Mouse (Mus musculus): ENCODE results near the gene Gm13278. TPM values are rescaled to one million over a fixed set of nuclear protein-coding genes. Genes with fewer than 3 reads are reported as not detected.
"Not testable (repeated sequence)": the region's sequence is repeated elsewhere in the genome, so short reads cannot be mapped to it uniquely, and the experiment has no call there.

Gene Gm13278
- polyA plus RNA-seq, 1 experiment, result not detected

GRCm38 (mm10) chr4:88788402-88788801, 2.9 kb upstream of the Gm13278 start, which contains the start of gene Gm13277:
Gene Gm13277 (plus strand): TSS chr4:88788632.
- peak; percentile 16 to 80 for DNase-seq (ENCODE audit: extremely low spot score in 1 of 2, low spot score in 1 of 2)

- DNase-seq (ENCODE audit: extremely low spot score in 1 of 2, low spot score in 1 of 2), result peak; percentile 44 to 59
These were observed 2.8 kb downstream of the Gm13278 start, which contains the start of gene Gm13275 for GRCm38 (mm10) chr4:88793936-88794675. Gene Gm13275 (plus strand): TSS chr4:88794487.

- DNase-seq (ENCODE audit: extremely low spot score in 1 of 2, low spot score in 1 of 2), result not testable (repeated sequence)
These were observed 5.7 kb downstream of the Gm13278 start, which contains the start of gene Gm13279 for GRCm38 (mm10) chr4:88797097-88797496. Gene Gm13279 (plus strand): TSS chr4:88797397.

- not testable (repeated sequence) for DNase-seq (ENCODE audit: extremely low spot score in 1 of 2, low spot score in 1 of 2)
These were observed 8.0 kb downstream of the Gm13278 start, which contains the start of gene Gm13285 for GRCm38 (mm10) chr4:88799365-88799764. Gene Gm13285 (plus strand): TSS chr4:88799665.

GRCm38 (mm10) chr4:88802954-88803353, 11.6 kb downstream of the Gm13278 start, which contains the start of gene Gm13287:
Gene Gm13287 (plus strand): TSS chr4:88803254.
- not testable (repeated sequence) for DNase-seq (ENCODE audit: extremely low spot score in 1 of 2, low spot score in 1 of 2)

- not testable (repeated sequence) for DNase-seq (ENCODE audit: extremely low spot score in 1 of 2, low spot score in 1 of 2)
These were observed 13.9 kb downstream of the Gm13278 start, which contains the start of gene Gm13288 for GRCm38 (mm10) chr4:88805231-88805630. Gene Gm13288 (plus strand): TSS chr4:88805531.

- not testable (repeated sequence) for DNase-seq (ENCODE audit: extremely low spot score in 1 of 2, low spot score in 1 of 2)
These were observed 14.4 kb downstream of the Gm13278 start for GRCm38 (mm10) chr4:88805761-88806160.

- DNase-seq (ENCODE audit: extremely low spot score in 1 of 2, low spot score in 1 of 2), result no peak
These were observed 24.6 kb downstream of the Gm13278 start, which contains the start of gene Ifna7 for GRCm38 (mm10) chr4:88815928-88816327. Gene Ifna7 (plus strand): TSS chr4:88816228.

- no peak for DNase-seq (ENCODE audit: extremely low spot score in 1 of 2, low spot score in 1 of 2)
These were observed 28.3 kb downstream of the Gm13278 start, which contains the start of gene Ifna11 for GRCm38 (mm10) chr4:88819659-88820058. Gene Ifna11 (plus strand): TSS chr4:88819959.

- peak in 1 of 2 experiments; percentile 31 for DNase-seq (ENCODE audit: extremely low spot score in 1 of 2, low spot score in 1 of 2)
These were observed 31.6 kb downstream of the Gm13278 start for GRCm38 (mm10) chr4:88822995-88823394.

GRCm38 (mm10) chr4:88827116-88827515, 35.8 kb downstream of the Gm13278 start, which contains the start of gene Ifna6:
Gene Ifna6 (plus strand): TSS chr4:88827416.
- not testable (repeated sequence) for DNase-seq (ENCODE audit: extremely low spot score in 1 of 2, low spot score in 1 of 2)

GRCm38 (mm10) chr4:88830523-88830922, 39.2 kb downstream of the Gm13278 start:
- DNase-seq (ENCODE audit: extremely low spot score in 1 of 2, low spot score in 1 of 2), result peak in 1 of 2 experiments; percentile 61

- DNase-seq (ENCODE audit: extremely low spot score in 1 of 2, low spot score in 1 of 2), result not testable (repeated sequence)
These were observed 43.9 kb downstream of the Gm13278 start, which contains the start of gene Ifna5 for GRCm38 (mm10) chr4:88835225-88835624. Gene Ifna5 (plus strand): TSS chr4:88835525.

- DNase-seq (ENCODE audit: extremely low spot score in 1 of 2, low spot score in 1 of 2), result peak in 1 of 2 experiments; percentile 15
These were observed 47.5 kb downstream of the Gm13278 start for GRCm38 (mm10) chr4:88838828-88839227.

- DNase-seq (ENCODE audit: extremely low spot score in 1 of 2, low spot score in 1 of 2), result no peak
These were observed 48.7 kb downstream of the Gm13278 start for GRCm38 (mm10) chr4:88840058-88840457.

- no peak for DNase-seq (ENCODE audit: extremely low spot score in 1 of 2, low spot score in 1 of 2)
These were observed 50.1 kb downstream of the Gm13278 start, which contains the start of gene Ifna4 for GRCm38 (mm10) chr4:88841438-88841911. Gene Ifna4 (plus strand): TSS chr4:88841861.

Other genes with a start within 250 kb of the Gm13278 start
- gene Ifna15, start 233.3 kb upstream of the Gm13278 start, polyA plus RNA-seq (2012; rRNA removed), result not detected in 2 replicates
- gene Ifna14, start 219.8 kb upstream of the Gm13278 start, polyA plus RNA-seq (2012; rRNA removed), result not detected in 2 replicates
- not detected in 2 replicates for gene Ifna9, start 199.2 kb upstream of the Gm13278 start, polyA plus RNA-seq (2012; rRNA removed)
- gene Ifna12, start 188.2 kb upstream of the Gm13278 start, polyA plus RNA-seq (2012; rRNA removed), result not detected in 2 replicates
- gene C87499, start 157.1 kb upstream of the Gm13278 start, polyA plus RNA-seq (2012; rRNA removed), result not detected in 2 replicates
- not detected in 2 replicates for gene Ifna13, start 147.1 kb upstream of the Gm13278 start, polyA plus RNA-seq (2012; rRNA removed)
- gene Ifna16, start 114.6 kb upstream of the Gm13278 start, polyA plus RNA-seq (2012; rRNA removed), result not detected in 2 replicates
- not detected in 2 replicates for gene Ifna2, start 107.6 kb upstream of the Gm13278 start, polyA plus RNA-seq (2012; rRNA removed)
- gene Ifnab, start 100.2 kb upstream of the Gm13278 start, polyA plus RNA-seq (2012; rRNA removed), result not detected in 2 replicates
- gene Gm26566, start 69.7 kb upstream of the Gm13278 start, polyA plus RNA-seq (2012; rRNA removed), result 0.80 and 1.0 TPM in 2 replicates
- 43.0 and 47.0 TPM in 2 replicates for gene Klhl9, start 69.1 kb upstream of the Gm13278 start, polyA plus RNA-seq (2012; rRNA removed)
- not detected in 2 replicates for gene Gm13271, start 36.7 kb upstream of the Gm13278 start, polyA plus RNA-seq (2012; rRNA removed)
- not detected in 2 replicates for gene Gm13283, start 31.4 kb upstream of the Gm13278 start, polyA plus RNA-seq (2012; rRNA removed)
- gene Gm13290, start 17.7 kb upstream of the Gm13278 start, polyA plus RNA-seq (2012; rRNA removed), result not detected in 2 replicates
- not detected in 2 replicates for gene Gm13289, start 14.6 kb upstream of the Gm13278 start, polyA plus RNA-seq (2012; rRNA removed)
- not detected in 2 replicates for gene Gm13272, start 11.7 kb upstream of the Gm13278 start, polyA plus RNA-seq (2012; rRNA removed)
- gene Ifnz, start 9.4 kb upstream of the Gm13278 start, polyA plus RNA-seq (2012; rRNA removed), result not detected in 2 replicates
- gene Gm13276, start 5.8 kb upstream of the Gm13278 start, polyA plus RNA-seq (2012; rRNA removed), result not detected in 2 replicates
- gene Gm13277, start 2.9 kb upstream of the Gm13278 start, polyA plus RNA-seq (2012; rRNA removed), result not detected in 2 replicates
- not detected in 2 replicates for gene Gm13275, start 2.9 kb downstream of the Gm13278 start, polyA plus RNA-seq (2012; rRNA removed)
- not detected in 2 replicates for gene Gm13279, start 5.8 kb downstream of the Gm13278 start, polyA plus RNA-seq (2012; rRNA removed)
- not detected in 2 replicates for gene Gm13285, start 8.1 kb downstream of the Gm13278 start, polyA plus RNA-seq (2012; rRNA removed)
- not detected in 2 replicates for gene Gm13287, start 11.7 kb downstream of the Gm13278 start, polyA plus RNA-seq (2012; rRNA removed)
- gene Gm13288, start 14.0 kb downstream of the Gm13278 start, polyA plus RNA-seq (2012; rRNA removed), result not detected in 2 replicates
- gene Ifna7, start 24.7 kb downstream of the Gm13278 start, polyA plus RNA-seq (2012; rRNA removed), result not detected in 2 replicates
- not detected in 2 replicates for gene Ifna11, start 28.4 kb downstream of the Gm13278 start, polyA plus RNA-seq (2012; rRNA removed)
- not detected in 2 replicates for gene Ifna6, start 35.9 kb downstream of the Gm13278 start, polyA plus RNA-seq (2012; rRNA removed)
- gene Ifna5, start 44.0 kb downstream of the Gm13278 start, polyA plus RNA-seq (2012; rRNA removed), result not detected in 2 replicates
- not detected in 2 replicates for gene Ifna4, start 50.3 kb downstream of the Gm13278 start, polyA plus RNA-seq (2012; rRNA removed)
- not detected in 2 replicates for gene Ifna1, start 58.5 kb downstream of the Gm13278 start, polyA plus RNA-seq (2012; rRNA removed)
- not detected in 2 replicates for gene Ifne, start 88.7 kb downstream of the Gm13278 start, polyA plus RNA-seq (2012; rRNA removed)

Measured in frontal cortex, adult 2 months (tissue).